Mouse (Mus musculus) adrenal gland (tissue): ENCODE measurements around the gene Ryr2.

Source experiments
- intact Hi-C: fragments of 180-260 bp; cut with DNase I; formaldehyde crosslinking; loops from one replicate; pipeline ENCODE4 v1.15.1; 2025

Gene Ryr2

DNA sequence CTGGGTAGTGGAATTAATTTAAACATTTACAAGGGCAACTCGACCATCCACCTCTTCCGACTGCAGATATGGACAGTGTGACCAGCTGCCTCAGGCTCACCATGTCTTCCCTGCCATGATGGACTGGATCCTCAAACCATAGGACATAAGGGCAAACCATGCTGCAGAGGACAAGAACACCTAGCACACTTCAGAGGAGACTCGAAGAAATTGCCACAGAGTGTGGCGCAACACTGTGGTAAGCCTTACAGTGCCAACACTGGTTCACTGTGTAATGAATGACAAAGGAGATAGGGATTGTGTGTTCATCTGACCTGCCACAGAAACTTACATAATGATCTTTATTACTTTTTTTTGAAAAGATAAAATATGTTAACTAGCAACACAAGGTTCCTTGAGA is 68.1 kb downstream of the Ryr2 start:
- intact Hi-C loops = no loop called here

DNA sequence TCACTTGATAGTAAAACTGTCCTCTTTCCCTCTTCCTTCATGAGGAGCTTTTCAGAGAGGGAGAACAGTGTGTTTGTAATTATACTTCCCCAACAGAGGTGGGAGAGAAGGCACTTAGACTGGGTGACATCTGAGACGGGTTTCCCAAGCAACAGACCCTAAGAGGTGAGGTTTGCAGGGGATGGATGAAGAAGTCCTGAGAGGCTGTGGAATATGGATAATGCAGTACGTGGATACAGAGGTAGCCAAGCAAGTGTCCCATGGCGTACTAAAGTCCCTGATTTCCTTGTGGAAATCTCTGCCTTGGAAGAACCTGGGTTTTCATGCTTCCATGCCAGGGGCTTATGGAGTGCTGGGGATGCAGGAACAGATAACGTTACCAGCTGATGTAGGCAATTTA is 69.5 kb downstream of the Ryr2 start:
- intact Hi-C loops = no loop called here

DNA sequence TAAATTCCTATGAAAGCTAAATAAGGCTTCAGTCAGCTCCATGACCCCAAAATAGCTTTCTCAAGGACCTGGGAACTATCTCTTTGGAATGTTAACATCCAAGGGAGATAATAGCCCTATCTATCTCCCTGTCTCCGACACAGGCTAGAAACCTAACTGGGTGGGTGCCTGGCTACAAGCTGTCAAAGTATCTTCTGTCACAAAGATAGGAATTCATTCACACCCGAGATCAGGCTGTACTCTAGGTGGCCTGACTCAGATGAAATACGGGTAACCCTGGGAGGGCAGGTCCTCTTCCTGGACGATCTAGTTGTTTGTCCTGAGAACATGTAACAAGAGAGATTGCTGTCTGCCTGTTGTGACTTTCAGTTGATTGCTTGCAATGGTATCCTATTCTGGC is 69.9 kb downstream of the Ryr2 start:
- intact Hi-C loops = no loop called here

DNA sequence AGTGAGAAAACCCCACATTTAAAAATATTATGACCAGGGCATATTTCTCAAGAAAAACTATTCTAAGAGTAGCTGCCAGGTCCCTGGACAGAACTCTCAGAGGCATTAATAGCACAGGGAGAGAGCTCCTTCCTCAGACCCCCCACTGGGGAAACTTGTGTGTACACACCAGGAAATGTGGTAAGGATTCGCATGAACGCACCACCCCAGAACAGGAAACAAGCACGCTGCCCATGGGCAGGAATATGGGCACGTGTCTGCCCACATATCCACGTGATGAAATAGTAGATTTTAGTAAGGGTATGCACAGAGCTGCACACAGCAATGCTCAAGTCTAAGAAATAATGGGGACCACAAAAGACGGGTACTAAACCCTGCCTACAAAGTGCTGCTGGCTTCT is 72.8 kb downstream of the Ryr2 start:
- intact Hi-C loops = no loop called here

DNA sequence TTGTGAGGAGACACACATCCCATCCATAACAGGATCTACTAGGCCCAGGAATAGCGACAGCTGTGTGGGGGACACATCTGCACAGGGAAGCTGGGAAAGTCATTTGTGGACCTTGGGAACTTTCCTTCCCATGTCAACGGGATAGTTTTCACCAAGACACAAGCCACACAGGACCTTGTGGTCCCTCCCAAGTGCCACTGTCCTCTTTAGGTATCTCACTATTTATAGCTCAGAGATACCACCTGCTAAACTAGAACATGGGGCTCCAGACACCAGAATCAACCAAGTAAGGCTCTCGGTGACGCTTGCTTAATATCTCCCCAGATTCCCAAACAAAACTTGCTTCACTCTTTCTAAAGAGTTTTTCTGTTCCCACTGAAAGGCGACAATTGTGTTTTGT is 73.5 kb downstream of the Ryr2 start:
- intact Hi-C loops = no loop called here

DNA sequence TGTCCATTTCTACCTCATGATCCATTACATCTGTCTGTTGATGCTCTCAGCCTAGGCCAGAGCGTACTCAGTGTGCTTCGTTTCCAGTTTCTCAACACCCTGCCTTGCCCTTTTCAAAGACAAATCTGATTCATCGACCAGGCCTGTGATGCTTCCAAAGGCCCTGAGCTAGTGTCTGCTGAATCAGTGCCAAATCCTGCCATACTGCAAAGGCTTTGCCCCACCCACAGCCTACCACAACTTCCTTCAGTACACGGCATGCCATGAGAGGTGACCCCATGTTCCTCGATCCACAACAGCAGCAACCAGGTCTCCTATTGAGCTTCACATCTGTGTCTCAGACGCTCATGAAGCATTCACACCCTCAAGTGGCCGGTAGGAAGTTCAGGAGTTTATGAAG is 76.9 kb downstream of the Ryr2 start:
- intact Hi-C loops = no loop called here

DNA sequence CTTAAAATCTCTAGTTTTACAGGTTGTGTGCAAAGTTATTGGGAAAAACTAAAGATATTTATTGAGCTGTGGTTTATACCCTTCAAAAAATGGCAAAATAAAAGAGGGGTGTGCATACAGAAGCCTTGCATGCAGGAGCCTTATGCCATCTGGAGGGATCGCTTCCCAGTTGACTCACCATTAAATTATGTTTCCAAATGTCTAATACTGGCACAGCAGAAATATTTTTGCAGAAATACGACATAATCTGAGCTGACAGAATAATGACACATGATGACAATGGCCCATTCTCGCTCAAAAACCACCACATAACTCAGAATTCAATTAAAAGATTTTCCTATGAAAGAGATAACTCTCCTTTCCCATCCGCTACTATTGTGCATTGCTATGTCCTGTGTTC is 77.4 kb downstream of the Ryr2 start:
- intact Hi-C loops = no loop called here

DNA sequence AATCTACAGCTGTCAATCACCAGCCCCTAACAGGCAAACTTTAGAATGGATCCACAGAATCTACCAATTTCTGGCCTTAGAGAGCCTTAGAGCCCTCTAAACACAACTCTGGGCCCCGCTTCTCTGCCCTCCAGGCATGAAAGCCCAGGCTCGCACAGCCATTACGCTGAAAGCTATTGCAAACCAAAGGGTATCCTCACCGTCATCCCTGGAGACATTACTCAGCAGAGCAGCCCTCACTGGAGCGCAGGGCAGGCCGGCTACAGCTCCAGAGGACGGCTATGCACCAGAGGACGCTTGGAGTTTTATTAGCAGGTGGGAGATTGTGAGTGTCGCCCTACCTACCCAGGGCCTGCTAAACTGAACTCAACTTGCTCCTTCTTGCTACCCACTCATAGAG is 88.7 kb downstream of the Ryr2 start:
- intact Hi-C loops = no loop called here

DNA sequence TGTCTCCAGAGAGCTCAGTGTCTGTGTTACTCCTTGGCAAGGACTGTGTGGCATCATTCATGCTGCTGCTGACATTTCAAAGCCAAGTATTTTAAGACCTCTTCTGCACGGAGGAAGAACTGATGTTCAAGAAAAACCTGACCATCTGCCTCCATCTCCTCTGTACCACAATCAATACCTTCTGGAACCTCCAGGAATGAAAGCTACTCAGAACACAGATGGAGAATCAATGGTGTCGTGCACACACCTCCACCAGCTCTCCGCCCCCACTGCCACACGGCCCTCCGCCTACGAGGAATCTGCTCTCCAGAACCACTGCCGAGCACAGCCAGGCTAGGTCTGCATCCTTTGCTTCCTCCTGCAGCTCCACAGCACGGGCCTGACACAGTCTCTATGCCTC is 92.8 kb downstream of the Ryr2 start:
- intact Hi-C loops = no loop called here

DNA sequence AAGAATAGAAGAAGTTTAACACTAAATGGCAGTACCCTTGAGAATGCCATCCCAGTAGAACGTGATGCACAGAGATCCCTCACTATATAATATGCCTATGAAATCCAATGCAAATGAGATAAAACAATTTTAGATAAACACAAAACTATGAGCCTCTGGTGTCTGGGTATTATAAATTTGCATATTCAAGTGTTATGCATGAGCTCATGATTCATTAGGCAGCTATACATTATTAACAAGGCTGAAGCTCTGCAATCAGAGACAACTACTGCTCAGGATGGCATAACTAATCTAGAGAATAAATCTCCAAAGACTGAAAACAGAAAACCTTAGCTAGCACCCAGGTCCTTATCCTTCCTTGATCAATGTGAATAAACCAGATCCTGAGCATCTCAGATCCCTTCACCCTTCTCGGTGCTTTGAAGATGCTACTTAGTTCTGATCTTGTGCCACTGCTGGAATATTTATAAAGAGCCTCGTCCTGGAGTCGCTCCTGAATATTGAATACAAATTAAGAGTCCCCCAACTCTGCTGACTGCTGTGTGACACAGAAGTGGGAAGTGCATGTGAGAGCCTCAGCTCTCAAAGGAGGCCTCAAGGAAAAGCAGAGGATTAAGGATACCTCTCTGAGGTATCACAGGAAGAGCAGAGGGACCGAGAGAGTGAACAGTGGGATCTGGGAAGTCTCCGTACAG is 97.6 kb downstream of the Ryr2 start:
- intact Hi-C loops = no loop called here

DNA sequence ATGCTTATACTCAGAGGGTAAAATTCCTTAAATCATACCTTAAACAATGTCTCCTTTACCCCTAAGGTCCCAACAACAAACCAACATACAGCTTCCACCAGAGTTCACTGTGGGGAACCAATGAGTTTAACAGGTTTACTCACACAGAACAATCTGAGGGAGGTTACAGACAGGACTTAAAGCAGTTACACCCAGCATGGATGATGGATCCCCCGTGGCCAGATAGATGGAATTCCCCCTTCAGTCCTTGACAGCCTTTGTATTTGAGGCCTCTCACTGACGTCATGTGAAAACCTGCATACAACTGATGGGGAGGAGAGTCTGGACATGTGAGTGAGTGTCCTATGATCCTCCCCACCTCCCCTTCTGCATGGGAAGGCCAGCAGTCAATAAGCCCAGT is 99.2 kb downstream of the Ryr2 start:
- intact Hi-C loops = no loop called here

DNA sequence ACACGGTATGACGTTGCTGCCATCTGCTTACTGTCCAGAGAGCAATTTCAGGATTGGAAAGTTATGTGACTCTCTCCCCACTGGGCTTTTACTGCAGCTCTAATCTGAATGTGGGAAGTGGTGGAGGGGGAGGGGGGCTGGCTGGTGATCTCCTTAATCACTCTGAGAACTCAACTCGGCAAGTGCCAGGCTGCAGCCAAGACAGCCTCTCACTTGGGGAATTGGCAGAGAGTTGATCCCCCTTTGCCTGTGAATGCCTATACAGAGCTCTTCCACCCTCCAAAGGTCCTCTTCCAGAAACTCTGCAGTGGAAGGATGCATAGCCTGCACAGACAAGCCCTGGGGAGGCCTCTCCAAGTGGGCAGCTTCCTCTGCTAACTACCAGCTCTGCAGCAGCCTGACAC is 104.9 kb downstream of the Ryr2 start:
- intact Hi-C loops = no loop called here

DNA sequence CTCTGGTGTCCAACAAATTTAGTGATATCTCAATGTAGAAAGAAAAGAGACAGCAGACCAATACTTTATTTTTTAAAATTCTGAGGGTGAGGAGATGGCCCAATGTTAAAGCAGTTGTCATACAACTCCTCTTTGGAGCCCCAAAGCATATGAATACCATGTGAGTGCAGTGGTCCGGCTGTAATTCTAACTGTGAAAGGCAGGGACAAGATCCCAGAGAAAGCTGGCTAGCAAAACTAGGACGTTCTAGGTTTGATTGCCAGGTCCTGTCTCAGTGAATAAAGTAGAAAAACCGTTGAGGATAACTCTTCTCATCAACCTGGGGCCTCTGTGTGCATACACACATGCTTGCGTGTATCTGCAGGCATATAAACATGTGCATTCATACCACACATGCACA is 106.9 kb downstream of the Ryr2 start:
- intact Hi-C loops = no loop called here

DNA sequence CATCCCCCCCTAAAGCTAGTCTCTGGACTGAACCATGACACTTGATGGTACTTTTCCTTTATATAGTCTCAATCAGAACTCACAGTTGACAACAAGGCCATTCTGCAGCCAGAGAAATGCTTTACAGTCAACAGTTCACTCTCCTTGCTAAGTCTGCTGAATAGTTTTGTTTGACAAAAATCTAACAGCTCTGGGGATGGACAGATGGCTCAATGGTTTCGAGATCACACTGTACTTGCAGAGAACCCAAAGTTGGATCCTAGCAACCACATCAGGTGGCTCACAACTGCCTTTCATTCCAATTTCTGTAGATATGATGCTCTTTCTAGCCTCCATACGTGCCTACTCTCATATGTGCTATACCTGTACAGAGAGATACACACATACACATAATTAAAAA is 109.4 kb downstream of the Ryr2 start:
- intact Hi-C loops = no loop called here

DNA sequence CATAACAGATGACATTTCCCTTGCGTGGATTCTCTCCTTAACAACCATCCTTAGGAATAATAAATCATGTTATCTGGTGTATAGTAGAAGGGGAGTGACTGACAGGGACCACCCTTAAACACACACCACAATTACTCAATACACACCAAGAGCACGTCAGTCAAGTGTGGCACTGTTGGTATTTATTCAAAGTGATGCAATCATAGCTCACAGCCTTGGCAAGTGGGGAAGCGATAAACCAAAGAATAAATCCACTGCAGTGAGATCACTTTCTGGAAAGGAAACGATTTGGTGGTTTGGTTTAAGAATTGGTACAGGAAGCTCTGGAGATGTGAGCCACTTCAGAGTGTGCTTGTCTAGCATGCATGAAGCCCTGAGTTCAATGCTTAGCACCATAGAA is 119.2 kb downstream of the Ryr2 start:
- intact Hi-C loops = no loop called here

DNA sequence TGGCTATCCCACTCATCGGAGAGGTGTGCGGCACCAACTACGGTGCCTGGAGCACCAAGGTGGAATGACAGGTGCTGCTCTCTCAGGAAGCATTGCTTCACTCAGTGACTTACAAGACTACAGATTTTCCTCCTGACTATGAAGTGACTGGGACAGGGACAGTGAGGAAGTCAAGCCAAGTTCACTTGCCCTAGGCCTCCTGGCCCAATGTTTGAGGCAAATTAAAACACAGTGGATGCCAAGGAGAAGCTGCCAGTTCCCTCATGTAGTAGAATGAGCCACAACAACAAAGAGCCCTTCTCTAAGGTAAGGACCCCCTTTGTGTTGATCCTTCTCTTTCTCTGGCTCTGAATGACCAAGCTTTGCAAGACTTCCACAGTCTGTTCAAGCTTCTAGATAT is 121.7 kb downstream of the Ryr2 start:
- intact Hi-C loops = no loop called here

DNA sequence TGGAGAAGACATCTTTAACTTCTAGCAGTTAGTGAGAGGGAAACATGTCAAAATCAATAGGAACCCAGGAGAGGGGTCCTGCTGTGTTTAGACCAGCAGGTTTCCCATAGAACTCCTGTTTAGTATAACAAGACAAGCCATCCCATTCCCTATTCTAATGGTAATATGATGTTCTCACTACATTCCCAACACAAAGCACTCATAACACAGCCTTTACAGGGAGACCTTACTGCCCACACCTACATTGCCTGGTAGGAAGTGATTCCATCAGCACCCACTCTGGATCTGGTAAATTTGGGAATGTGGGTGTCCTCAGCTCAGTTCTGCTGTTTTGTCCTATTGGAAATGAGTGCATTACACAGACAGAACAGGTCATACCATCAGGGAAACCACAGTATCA is 127.7 kb downstream of the Ryr2 start:
- intact Hi-C loops = no loop called here

DNA sequence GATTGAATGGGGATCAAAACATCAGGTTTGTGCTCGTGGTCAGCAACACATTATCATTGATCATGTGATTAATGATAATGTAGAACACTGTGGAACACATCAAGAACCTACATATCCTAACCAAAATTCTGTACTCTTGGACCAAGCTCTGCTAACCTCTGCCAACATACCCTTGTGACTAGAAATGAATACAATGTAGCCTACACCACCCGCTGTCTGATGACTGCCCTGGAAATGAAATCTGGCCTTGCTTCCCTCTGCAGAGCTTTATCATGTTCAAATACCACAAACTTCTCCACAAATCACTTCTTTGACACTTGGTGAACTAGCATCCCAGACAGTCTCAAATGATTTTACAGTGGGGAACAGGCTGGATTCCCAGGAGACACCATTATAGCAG is 128.4 kb downstream of the Ryr2 start:
- intact Hi-C loops = no loop called here

DNA sequence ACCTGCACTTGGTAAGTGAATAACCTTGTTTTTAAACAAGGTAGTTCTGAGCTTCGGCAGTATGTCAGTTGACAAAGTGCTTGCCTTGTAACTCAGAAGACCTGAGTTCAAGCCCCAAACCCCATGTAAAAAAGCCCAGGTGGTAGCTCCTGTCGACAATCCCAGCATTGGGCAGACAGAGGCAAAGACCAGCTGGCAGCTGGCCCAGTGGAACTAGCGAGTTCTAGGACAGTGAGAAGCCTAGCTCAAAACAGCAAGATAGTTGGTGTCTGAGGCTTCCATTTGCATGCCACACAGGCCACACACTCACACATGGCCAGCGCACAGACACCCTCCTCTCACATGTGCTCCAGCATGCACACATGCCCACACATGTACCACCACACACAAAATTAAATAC is 129.1 kb downstream of the Ryr2 start:
- intact Hi-C loops = no loop called here

DNA sequence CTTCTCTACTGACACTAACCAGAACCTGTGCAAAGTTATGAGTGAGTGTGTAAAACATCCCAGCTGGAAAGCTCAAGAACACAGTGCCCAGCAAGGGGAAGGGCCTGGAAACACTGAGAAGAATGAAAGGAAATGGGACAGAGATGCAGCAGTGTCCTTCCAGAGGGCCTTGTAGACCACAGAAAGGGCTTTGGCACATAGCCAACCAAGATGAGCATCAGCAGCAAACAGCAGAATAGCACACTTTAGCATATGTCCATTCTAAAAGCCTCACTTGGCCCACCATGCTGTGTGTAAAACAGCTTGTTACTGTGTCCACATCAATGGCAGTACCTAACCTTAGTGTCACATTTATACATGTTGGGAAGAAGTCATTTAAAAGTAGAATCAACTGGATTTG is 142.4 kb downstream of the Ryr2 start:
- intact Hi-C loops = no loop called here

DNA sequence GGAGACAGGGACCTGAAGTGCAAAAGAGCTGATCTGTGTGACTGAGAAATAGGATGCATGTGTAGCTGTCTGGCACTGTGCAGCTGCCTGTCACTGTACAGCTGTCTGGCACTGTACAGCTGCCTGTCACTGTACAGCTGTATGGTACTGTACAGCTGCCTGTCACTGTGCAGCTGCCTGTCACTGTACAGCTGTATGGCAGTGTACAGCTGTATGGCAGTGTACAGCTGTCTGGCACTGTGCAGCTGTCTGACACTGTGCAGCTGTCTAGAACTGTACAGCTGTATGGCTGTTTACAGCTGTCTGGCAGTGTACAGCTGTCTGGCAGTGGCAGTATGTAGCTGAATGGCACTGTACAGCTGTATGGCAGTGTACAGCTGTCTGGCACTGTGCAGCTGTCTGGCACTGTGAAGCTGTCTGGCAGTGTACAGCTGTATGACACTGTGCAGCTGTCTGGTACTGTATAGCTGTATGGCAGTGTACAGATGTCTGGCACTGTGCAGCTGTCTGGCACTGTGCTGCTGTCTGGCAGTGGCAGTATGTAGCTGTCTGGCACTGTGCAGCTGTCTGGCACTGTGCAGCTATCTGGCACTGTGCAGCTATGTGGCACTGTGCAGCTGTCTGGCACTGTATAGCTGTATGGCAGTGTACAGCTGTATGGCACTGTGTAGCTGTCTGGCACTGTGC is 147.1 kb downstream of the Ryr2 start:
- intact Hi-C loops = no loop called here

DNA sequence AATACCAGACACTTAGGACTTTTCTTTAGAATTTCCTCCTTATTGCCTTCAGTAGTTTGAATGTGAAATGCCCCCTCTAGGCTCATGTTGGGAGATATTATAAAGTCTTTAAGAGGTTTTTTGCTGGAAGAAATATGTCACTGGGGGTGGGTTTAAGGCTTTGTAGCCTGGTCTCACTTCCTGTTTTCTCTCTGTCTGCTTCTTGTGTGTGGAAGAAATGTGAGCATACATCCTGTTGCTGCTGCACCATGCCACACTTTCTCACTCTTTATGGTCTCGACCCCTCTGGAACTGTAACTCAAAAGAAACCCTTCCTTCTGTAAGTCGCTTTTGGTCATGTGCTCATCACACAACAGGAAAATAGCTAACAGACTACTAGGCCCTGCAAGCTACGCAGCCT is 147.9 kb downstream of the Ryr2 start:
- intact Hi-C loops = no loop called here

DNA sequence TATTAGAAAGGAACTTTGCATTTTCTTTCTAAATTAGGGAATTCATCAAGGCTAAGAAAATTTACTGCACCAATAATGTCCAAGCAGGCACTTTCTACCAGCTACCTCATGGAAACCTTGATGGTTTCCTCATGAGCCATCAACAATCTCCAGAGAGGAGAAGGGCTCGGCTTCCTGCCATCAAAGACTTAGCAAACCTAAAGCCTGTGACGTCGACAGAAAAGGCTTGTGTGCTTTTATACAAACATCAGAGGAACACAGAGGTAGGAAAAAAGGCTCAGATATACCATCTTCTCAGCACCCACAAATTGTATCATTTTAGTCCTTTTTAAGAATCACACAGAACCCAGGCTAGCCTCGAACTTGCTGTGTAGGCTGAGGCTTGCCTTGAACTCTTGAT is 148.5 kb downstream of the Ryr2 start:
- intact Hi-C loops = no loop called here

DNA sequence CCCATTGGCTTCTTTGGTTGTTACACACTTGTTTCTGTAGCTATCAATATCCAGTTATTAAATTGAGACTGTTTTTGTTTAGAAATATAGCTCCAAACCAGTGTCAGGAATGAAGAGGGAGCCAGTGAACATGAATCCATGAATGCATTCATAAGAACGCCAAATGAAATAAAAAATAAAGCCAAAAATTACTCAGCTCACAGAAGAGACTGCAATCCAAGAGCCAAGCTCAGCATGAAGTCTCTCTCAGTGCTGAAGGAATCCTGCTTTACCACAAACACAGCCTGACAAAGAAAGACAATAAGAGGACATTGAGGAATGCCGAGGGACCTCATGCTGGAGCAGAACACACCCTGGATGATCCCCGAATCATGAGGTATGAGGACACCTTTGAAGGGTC is 154.8 kb downstream of the Ryr2 start:
- intact Hi-C loops = no loop called here
